Mouse (Mus musculus): ENCODE measurements around the gene Pex3. TPM values are rescaled to one million over a fixed set of nuclear protein-coding genes. Genes with fewer than 3 reads are reported as not detected.

The Pex3 gene
- polyA plus RNA-seq (2012; rRNA removed) = 27.5 and 30.2 TPM in 2 replicates

DNA sequence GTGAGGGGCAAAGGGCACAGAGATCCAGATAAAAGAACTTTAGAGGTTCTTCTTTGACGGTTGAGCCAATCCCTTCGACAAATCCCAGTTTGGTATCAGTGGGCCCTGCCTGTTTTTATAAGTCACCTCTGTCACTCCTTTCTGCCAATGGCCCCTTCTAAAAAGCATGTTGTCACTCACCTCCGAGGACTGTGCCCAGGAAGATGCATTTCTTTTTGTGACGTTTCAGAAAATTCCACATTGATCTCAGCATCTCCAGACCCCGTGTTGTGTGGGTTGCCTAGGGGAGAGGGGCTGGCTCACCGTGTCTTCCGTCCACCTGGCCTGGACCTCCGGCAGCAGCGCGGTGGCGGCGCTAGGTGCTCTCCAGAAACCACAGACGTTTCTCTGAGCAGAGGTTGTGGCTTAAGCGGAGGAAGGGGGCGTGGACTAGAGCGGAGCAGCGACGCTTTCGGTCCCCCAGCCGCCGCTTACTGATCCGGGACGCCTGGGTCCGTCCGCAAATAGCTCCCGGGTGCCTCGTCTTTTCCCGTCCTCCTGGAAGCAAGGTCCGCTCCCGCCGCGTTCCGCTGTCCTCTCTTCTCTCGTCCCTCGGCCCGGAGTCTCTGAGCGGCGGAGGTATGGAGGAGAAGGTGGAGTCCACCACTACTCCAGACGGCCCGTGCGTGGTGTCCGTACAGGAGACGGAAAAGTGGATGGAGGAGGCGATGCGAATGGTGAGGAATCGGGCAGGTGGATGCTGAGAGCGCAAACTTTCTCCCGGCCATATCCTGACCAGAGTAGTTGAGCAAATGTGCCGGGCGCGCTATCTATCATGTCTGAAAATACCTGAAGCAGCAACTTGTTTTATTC lies at the start of gene Pex3, which contains the start of gene Adat2:
Gene Pex3, minus strand, starts transcription at position 497 of the 852 bp plus-strand sequence.
Gene Adat2, plus strand, starts transcription at position 249 of the 852 bp plus-strand sequence.
- Histone ChIP-seq H3K4me1 (ENCODE audit: control insufficient read depth, insufficient read depth, low read length) (no peaks in the 10 kb centered on the region; the same call in 1 of the 2 replicates), H3K27me3 (ENCODE audit: control insufficient read depth, insufficient read depth, low read length) (no peaks in the 10 kb centered on the region), H3K4me3 (replicated peaks; ENCODE audit: insufficient read depth, low read depth, low read length) (peak within 1 kb of the TSS; percentile 95), H3K27ac (ENCODE audit: insufficient read depth, low read length) (peak within 1 kb of the TSS; percentile 66)
- TF ChIP-seq POLR2A (IDR thresholded peaks at IDR 0.05; ENCODE audit: borderline replicate concordance, insufficient read depth, low read length) (peak; percentile 74; the same call in 1 of the 2 replicates), CTCF (IDR thresholded peaks at IDR 0.05; ENCODE audit: borderline replicate concordance, insufficient read depth, low read depth, low read length) (no peak)
- under 1% methylated on average over 51 of the region's 51 CpGs for WGBS
- peak; percentile 85 to 93 for DNase-seq

DNA sequence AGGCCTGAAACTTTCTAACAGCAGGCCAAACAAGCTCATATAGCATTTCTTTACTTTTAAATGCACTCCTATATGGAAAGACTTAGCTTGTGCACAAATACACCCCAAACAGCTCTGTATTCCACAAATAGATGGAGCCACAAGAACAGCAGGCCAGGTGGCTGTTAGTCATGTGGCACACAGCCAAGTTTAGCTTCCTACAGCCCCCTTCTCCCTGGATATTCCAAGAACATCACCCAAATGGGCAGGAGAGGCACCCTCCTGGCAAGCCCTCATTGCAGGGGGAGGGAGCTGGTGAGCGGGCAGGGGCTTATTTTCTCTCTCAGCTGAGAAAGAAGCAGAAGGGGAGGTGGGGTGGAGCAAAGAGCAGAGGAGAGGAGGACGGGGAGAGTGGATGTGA lies 48.0 kb upstream of the Pex3 start:
- no peak for DNase-seq
- no peak for TF ChIP-seq POLR2A (IDR thresholded peaks at IDR 0.05; ENCODE audit: borderline replicate concordance, insufficient read depth, low read length)
- TF ChIP-seq CTCF (IDR thresholded peaks at IDR 0.05; ENCODE audit: borderline replicate concordance, insufficient read depth, low read depth, low read length) = no peak
- Histone ChIP-seq H3K4me3 (replicated peaks; ENCODE audit: insufficient read depth, low read depth, low read length) (no peak overlapping the region), H3K27ac (ENCODE audit: insufficient read depth, low read length) (no peak overlapping the region), H3K27me3 (ENCODE audit: control insufficient read depth, insufficient read depth, low read length) (no peaks in the 10 kb centered on the region), H3K4me1 (ENCODE audit: control insufficient read depth, insufficient read depth, low read length) (no peaks in the 10 kb centered on the region)
- WGBS = 42% methylated on average over 2 of the region's 2 CpGs

DNA sequence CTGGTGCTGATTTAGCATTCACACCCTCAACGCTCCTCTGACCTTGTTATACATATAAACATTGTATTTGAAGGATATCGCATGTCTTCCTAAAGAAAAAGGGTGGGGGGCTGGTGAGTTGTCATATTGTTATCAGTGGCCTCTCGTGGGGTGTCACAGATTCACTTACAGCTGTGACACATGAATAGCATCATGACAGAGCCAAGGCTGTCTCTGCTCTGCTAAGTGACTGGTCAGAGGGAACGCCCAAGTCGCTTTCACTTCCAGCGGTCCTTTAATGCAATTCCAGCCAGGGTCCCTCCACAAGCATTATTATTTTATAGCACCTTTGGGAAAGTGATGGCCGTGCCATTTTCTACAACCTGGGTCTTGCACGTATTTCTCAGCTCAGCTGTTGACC lies 44.5 kb upstream of the Pex3 start:
- no peak for DNase-seq
- no peak for TF ChIP-seq POLR2A (IDR thresholded peaks at IDR 0.05; ENCODE audit: borderline replicate concordance, insufficient read depth, low read length)
- no peak for TF ChIP-seq CTCF (IDR thresholded peaks at IDR 0.05; ENCODE audit: borderline replicate concordance, insufficient read depth, low read depth, low read length)
- H3K27ac ChIP-seq (ENCODE audit: insufficient read depth, low read length) = no peak overlapping the region
- WGBS = 86% methylated on average over 8 of the region's 8 CpGs
- no peak overlapping the region for H3K4me3 ChIP-seq (replicated peaks; ENCODE audit: insufficient read depth, low read depth, low read length)
- no peaks in the 10 kb centered on the region for H3K27me3 ChIP-seq (ENCODE audit: control insufficient read depth, insufficient read depth, low read length)
- no peaks in the 10 kb centered on the region for H3K4me1 ChIP-seq (ENCODE audit: control insufficient read depth, insufficient read depth, low read length)

DNA sequence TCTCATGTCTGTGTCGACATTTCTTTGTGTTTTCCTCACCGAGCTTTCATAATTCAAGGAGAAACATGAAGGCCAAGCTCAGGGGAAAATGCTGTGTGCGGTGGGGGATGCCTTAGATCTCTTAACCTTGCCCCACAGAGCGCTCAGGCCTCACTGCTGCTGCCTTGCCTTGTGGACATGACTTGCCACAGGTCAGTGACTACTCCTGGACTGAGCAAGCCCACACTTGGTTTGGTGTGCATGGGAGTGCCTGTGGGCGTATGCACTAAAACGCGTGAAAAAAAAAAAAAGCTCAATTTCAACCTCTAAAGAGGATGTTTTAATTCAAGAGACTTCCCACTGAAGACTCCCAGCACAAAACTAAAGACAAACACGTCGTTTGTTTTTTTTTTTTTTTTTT lies 43.9 kb upstream of the Pex3 start:
- Histone ChIP-seq H3K4me3 (replicated peaks; ENCODE audit: insufficient read depth, low read depth, low read length) (no peak overlapping the region), H3K4me1 (ENCODE audit: control insufficient read depth, insufficient read depth, low read length) (no peaks in the 10 kb centered on the region), H3K27me3 (ENCODE audit: control insufficient read depth, insufficient read depth, low read length) (no peaks in the 10 kb centered on the region), H3K27ac (ENCODE audit: insufficient read depth, low read length) (no peak overlapping the region)
- 69% methylated on average over 9 of the region's 9 CpGs for WGBS
- TF ChIP-seq CTCF (IDR thresholded peaks at IDR 0.05; ENCODE audit: borderline replicate concordance, insufficient read depth, low read depth, low read length) (no peak), POLR2A (IDR thresholded peaks at IDR 0.05; ENCODE audit: borderline replicate concordance, insufficient read depth, low read length) (no peak)
- DNase-seq = no peak

DNA sequence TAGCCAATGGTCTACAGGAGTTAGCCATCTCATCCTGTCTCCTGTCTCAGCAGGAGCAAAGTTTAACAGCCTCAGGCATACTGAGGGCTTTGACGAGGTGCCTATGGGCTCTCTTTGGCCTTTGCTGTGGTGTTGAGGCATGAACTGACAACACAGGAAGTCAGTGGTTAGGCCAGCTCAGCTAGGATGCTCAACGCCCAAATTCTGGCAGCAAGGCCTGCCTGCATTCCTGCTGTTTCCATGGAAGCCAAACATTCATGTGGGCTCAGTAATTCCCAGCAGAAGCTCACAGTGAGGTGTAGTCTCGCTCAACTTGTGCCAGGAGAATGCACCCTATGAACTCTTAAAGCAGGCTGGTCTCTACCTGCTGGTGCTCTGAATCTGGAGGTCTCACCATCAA lies 43.1 kb upstream of the Pex3 start:
- no peak for DNase-seq
- Histone ChIP-seq H3K4me3 (replicated peaks; ENCODE audit: insufficient read depth, low read depth, low read length) (no peak overlapping the region), H3K4me1 (ENCODE audit: control insufficient read depth, insufficient read depth, low read length) (no peaks in the 10 kb centered on the region), H3K27me3 (ENCODE audit: control insufficient read depth, insufficient read depth, low read length) (no peaks in the 10 kb centered on the region), H3K27ac (ENCODE audit: insufficient read depth, low read length) (no peak overlapping the region)
- WGBS = 26% methylated on average over 3 of the region's 3 CpGs
- TF ChIP-seq POLR2A (IDR thresholded peaks at IDR 0.05; ENCODE audit: borderline replicate concordance, insufficient read depth, low read length) (no peak), CTCF (IDR thresholded peaks at IDR 0.05; ENCODE audit: borderline replicate concordance, insufficient read depth, low read depth, low read length) (no peak)

DNA sequence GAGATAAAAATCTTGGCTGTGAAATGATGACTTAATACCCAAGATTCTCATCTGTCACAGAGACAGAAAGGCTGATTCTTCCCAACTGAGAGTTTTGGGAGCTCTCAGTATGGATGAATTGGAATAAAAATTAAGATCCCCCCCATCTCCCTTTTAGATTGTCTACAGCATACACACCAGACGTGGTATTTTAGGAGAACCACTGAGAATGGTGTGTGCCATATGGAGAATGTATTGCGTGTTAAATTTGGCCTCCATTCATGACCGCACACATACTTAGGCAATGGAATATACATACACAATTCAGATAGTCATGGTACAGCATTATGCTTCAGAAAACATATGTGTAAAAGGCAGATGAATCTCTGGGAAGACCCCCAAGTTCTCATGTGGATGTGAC lies 40.6 kb upstream of the Pex3 start:
- no peak overlapping the region for H3K27ac ChIP-seq (ENCODE audit: insufficient read depth, low read length)
- H3K27me3 ChIP-seq (ENCODE audit: control insufficient read depth, insufficient read depth, low read length) = no peaks in the 10 kb centered on the region
- no peak for DNase-seq
- 80% methylated on average over 3 of the region's 3 CpGs for WGBS
- H3K4me1 ChIP-seq (ENCODE audit: control insufficient read depth, insufficient read depth, low read length) = no peaks in the 10 kb centered on the region
- TF ChIP-seq CTCF (IDR thresholded peaks at IDR 0.05; ENCODE audit: borderline replicate concordance, insufficient read depth, low read depth, low read length) (no peak), POLR2A (IDR thresholded peaks at IDR 0.05; ENCODE audit: borderline replicate concordance, insufficient read depth, low read length) (no peak)
- H3K4me3 ChIP-seq (replicated peaks; ENCODE audit: insufficient read depth, low read depth, low read length) = no peak overlapping the region

DNA sequence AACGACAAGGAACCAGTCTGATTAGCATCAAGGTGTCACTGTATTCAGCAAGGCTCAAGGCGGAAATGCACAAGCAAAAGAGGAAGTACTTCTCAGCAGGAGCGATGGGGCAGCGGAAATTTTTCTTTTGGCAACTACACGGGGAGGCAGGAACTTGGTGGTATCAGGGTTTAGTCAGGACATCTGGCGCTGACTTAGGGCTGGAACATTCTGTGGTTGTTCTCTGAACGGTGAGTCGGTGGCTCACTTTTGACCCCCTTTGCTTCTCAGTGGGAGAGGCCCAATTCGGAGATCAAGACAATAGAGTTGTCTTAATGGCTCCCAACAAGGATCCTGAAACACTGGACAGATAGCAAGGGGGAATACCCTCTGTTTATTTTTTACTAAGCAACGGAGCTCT lies 39.3 kb upstream of the Pex3 start:
- Histone ChIP-seq H3K4me1 (ENCODE audit: control insufficient read depth, insufficient read depth, low read length) (no peaks in the 10 kb centered on the region), H3K27ac (ENCODE audit: insufficient read depth, low read length) (no peak overlapping the region), H3K27me3 (ENCODE audit: control insufficient read depth, insufficient read depth, low read length) (no peaks in the 10 kb centered on the region), H3K4me3 (replicated peaks; ENCODE audit: insufficient read depth, low read depth, low read length) (no peak overlapping the region)
- TF ChIP-seq POLR2A (IDR thresholded peaks at IDR 0.05; ENCODE audit: borderline replicate concordance, insufficient read depth, low read length) (no peak), CTCF (IDR thresholded peaks at IDR 0.05; ENCODE audit: borderline replicate concordance, insufficient read depth, low read depth, low read length) (no peak)
- WGBS = 80% methylated on average over 10 of the region's 10 CpGs
- no peak for DNase-seq

DNA sequence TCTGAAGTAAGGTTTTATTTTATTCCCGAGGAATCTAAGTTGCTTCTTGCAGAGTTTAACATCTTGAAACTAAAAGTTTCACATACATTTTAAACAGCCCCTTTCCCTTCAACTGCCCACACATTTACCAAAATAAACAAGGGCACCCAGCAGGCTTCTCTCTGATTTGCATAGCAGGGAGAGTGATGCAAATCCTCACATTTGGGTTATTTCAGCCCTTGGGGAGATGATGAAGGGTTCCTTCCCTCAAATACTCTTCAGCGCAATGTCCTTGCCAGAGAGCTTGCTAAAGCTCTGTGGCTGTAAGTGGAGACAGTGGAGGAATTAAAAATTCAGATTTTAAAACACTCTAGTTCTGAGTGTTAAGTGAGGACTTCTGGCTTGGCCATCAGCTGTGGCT lies 35.0 kb upstream of the Pex3 start:
- Histone ChIP-seq H3K27ac (ENCODE audit: insufficient read depth, low read length) (no peak overlapping the region), H3K4me3 (replicated peaks; ENCODE audit: insufficient read depth, low read depth, low read length) (no peak overlapping the region), H3K27me3 (ENCODE audit: control insufficient read depth, insufficient read depth, low read length) (no peaks in the 10 kb centered on the region), H3K4me1 (ENCODE audit: control insufficient read depth, insufficient read depth, low read length) (no peaks in the 10 kb centered on the region)
- no peak for DNase-seq
- 87% methylated on average over 2 of the region's 2 CpGs for WGBS
- no peak for TF ChIP-seq CTCF (IDR thresholded peaks at IDR 0.05; ENCODE audit: borderline replicate concordance, insufficient read depth, low read depth, low read length)
- TF ChIP-seq POLR2A (IDR thresholded peaks at IDR 0.05; ENCODE audit: borderline replicate concordance, insufficient read depth, low read length) = no peak
